Mouse (Mus musculus) urinary bladder, adult 18-20 months (tissue): ENCODE data around the gene Parp9.
"Not testable (repeated sequence)": the region's sequence is repeated elsewhere in the genome, so short reads cannot be mapped to it uniquely, and the experiment has no call there.

Experiments used
- DNase-seq, 2 experiments: peaks; one replicate each; pipeline ENCODE4 v3.0.0; 2022; ENCODE audit warnings: low spot score in 2 of 2, mixed read lengths in 2 of 2

Parp9 gene

GRCm38 (mm10) chr16:35924341-35924740 lies 13.9 kb upstream of the Parp9 start:
- no peak for DNase-seq

GRCm38 (mm10) chr16:35932179-35933055 lies 5.9 kb upstream of the Parp9 start:
- DNase-seq, result no peak

DNA sequence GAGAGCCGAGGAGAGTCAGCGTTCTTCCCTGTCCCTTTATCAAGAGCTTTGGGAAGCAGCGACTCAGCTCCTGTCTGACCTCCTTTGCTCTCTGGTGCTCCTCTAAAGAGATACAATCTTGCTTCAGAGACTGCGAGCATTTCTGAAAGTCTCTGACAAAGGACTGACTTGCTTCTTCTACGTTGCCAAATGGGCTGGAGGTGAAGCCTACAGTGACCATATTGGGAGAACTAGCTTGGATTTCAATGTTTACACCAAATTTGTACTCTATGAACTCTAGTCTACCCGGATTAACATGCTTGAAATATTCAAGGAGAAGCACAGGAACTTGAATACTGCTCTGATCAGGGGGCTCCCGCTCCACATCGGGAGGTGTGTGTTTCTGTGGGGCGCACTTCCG lies 5.1 kb upstream of the Parp9 start:
- DNase-seq, result no peak

DNA sequence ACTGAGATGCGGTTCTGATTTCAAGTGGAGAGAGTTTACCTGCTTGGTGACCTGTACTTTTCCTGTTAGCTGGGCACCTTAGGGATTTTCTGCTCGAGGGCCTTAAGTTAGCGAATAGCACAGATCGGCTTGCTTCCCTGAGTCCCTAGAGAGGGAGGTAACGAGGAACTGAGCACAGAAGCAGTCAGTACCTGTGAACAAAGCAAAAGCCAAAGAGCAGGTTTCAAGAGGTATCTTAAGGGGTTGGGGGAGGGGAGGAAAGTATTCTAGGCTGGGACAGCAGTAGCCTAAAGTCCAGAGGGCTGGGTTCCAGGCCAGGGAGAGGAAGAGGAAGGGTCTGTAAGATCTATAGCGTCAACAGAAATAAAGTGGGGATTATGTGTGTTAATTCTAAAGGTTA lies 991 bp downstream of the Parp9 start:
- no peak for DNase-seq

GRCm38 (mm10) chr16:35939690-35940089 lies 1.4 kb downstream of the Parp9 start:
- DNase-seq, result peak; percentile 77 to 82

- no peak for DNase-seq
Measured at GRCm38 (mm10) chr16:35941382-35941781, 3.1 kb downstream of the Parp9 start.

GRCm38 (mm10) chr16:35949264-35949663 lies 11.0 kb downstream of the Parp9 start:
- no peak for DNase-seq

DNA sequence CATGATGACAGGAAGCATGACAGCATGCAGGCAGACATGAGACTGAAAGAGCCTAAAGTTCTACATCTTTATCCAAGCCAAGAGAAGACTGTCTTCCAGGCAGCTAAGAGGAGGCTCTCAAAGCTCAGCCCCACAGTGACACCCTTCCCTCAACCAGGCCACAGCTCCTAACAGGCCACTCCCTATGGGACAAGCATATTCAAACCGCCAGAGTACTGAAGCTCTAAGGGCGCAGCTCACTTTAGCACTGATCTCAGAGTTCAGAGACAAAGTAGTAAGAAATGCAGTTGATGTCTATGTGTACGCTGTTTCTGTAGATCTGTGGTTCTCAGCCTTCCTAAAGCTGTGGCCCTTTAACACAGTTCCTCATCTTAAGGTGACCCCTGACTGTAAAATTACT lies 12.9 kb downstream of the Parp9 start:
- DNase-seq, result no peak

DNA sequence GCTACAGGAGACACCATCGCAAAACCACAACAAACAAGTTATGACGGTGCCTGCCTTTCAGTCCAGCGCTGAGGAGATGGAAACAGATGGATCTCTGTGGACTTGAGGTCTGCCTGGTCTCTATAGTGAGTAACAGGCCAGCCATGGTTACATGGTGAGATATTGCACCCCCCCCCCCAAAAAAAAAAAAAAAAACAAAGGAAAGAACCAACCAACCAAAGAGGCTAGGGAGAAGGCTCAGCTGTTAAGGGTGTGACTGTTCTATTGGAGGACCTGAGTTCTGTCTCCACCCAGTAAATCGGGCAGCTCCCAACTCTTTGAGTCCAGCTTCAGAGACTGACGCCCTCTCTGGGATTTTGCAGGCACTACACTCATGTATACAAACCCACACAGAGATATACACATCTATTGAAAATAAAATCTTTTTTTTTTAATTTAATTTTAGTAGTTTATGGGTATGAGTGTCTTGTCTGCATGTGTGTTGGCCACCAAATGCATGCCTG lies 14.4 kb downstream of the Parp9 start:
- DNase-seq, result no peak

GRCm38 (mm10) chr16:35965991-35966390 lies 27.7 kb downstream of the Parp9 start:
- not testable (repeated sequence) for DNase-seq

GRCm38 (mm10) chr16:35966411-35967115 lies 28.3 kb downstream of the Parp9 start:
- no peak for DNase-seq

GRCm38 (mm10) chr16:35967319-35967718 lies 29.0 kb downstream of the Parp9 start:
- DNase-seq, result no peak

GRCm38 (mm10) chr16:35968149-35968548 lies 29.9 kb downstream of the Parp9 start:
- no peak for DNase-seq

- DNase-seq, result no peak
Measured at GRCm38 (mm10) chr16:35974021-35974420, 35.8 kb downstream of the Parp9 start.

DNA sequence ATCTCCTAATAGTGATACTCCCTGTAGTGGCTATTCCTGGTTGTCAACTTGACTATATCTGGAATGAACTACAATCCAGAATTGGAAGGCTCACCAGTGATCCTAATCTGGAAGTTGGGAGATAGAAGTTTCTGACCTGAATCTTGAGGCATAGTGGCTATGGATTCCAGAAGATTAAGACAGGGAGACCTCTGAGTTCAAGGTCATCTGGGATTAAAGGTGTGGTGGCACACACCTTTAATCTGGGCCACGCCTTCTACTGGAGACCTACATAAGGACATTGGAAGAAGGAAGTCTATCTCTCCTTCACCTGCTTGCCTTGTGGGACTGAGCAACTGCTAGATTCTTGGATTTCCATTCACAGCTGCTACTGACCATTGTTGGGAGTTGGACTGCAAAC lies 40.2 kb downstream of the Parp9 start, which contains the start of gene Kpna1:
Gene Kpna1 (plus strand): TSS at position 301 of the 400 bp plus-strand sequence.
- DNase-seq, result not testable (repeated sequence)

GRCm38 (mm10) chr16:35981363-35981821 lies 43.1 kb downstream of the Parp9 start:
- peak; percentile 100 for DNase-seq

DNA sequence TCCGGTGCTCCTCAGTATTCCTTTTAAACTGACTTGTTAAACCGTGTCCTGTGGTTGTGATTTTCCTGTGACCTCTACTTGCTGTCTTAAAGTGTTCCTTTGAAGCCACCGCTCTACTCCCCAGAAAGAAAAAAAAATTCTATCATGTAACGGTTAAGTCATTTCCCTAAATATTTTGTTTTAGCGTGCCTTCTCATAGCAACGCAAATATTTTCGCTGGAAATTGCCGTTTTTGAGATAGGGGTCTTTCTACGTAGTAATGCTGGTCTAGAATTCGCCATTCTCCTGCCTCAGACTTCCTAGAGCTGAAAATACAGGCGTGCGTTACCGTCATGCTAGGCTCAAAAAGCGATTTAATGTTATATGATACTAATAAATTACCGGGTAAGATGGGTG lies 44.2 kb downstream of the Parp9 start:
- DNase-seq, result no peak

GRCm38 (mm10) chr16:35982902-35983516 lies 44.7 kb downstream of the Parp9 start:
- DNase-seq, result peak; percentile 83 to 84

DNA sequence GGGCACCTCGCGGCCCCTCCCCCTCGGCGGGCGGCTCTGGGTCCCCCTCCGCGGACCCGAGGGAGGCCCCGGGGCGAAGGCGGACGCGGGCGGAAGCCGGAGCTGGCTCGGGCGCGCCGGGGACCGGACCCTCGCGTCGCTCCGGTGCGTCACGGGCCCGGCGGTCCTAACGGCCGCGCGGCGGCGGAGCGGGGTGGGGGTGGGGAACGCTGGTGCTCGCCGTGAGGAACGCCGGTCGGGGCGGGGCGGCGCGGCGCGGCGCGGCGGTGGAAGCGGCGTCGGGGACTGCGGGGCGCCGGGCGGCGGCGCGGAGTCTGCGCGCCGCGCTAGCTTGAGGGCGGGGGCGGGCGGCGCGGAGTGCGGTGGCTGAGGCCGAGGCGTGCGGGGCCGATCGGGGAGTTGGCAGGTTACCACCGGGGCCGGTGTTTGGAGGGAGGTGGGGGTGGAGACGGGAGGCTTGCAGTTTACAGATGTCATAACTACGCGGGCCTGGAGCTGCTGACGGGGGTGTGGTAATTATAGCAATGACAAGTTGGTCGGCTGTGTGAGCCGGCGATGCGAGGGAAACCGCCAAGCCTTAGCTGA lies 45.3 kb downstream of the Parp9 start:
- peak; percentile 50 for DNase-seq

- DNase-seq, result no peak
Measured at GRCm38 (mm10) chr16:35984471-35984870, 46.2 kb downstream of the Parp9 start.

- no peak for DNase-seq
Measured at GRCm38 (mm10) chr16:35987930-35988329, 49.7 kb downstream of the Parp9 start.

DNA sequence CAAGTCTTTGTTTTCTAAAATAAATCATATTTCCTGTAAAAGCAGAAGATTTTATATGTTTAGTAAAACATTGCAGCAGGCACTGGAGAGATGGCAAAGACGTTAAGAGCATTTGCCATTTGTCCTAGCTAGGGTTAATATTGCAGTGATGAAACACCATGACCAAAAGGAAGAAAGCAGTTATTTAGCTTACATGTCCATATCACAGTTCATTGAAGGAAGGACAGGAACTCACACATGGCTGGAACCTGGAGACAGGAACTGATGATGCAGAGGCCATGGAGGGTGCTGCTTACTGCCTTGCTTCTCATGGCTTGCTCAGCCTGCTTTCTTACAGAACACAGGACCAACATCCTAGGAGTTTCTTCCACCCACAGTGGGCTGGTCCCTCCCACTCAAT lies 54.1 kb downstream of the Parp9 start:
- no peak for DNase-seq
